Mouse (Mus musculus) liver, embryonic 14 days (tissue): ENCODE results near the gene Pdia4. TPM values are rescaled to one million over a fixed set of nuclear protein-coding genes. Genes with fewer than 3 reads are reported as not detected.

ENCODE experiments used
- polyA plus RNA-seq: library from polyadenylated mRNA; depleted of rRNA; stranded (reverse); fragments of >200 nt; gene quantifications from 2 replicates; pipeline ENCODE4 v1.2.3, GENCODE M21; 2012; rRNA removed

Pdia4 gene
- polyA plus RNA-seq: 47.7 and 51.4 TPM in 2 replicates

GRCm38 (mm10) chr6:47813257-47813878 is at the start of gene Pdia4:
Pdia4 (minus strand) TSS chr6:47813430.

GRCm38 (mm10) chr6:47835482-47835983 is 22.3 kb upstream of the Pdia4 start, which contains the start of gene Zfp398:
Zfp398 (plus strand) TSS chr6:47835661.

DNA sequence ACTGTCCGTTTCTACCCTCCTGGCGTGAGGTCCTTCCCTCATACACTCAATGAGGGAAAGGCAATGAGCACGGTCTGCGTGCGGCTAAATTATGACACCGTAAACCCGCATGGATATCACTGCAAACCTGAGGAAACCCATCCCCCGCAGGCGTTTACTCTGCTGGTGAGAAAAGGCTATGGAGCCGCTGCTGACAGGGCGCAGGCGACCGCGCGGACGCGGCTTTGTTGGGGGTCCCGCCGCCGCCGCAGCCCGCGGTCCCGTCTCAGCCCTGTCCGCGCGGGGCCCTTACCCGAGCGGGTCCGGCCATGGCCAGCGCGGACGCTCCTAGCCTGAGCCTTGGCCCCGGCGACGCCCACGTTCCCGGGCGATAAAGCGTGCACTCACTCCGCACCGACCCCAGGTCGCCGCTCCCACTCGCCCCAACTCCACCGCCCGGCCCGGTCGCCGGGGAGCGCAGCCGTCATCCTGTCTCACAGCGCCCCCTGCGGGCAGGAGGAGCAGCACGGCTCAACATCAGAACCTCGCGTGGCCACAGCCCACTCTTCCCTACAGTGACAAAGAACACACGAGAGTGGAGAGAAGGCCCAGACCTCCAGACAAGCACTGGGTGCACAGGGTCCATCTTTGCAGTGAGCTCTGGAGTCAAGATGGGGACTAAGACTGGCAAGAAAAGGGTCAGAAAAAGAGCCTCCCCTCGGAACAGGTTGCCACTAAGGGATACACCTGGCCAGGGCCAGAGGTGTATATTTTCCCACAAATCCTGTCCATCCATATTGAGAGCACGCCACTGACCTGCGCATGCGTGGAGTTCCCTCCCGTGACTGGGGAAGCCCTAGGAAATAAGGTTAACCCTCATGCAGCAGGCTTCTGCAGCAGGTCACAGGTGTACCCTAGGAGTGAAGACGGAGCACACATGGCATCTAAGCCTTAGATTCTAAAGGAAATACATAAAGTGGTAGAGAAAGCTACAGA is 17.2 kb upstream of the Pdia4 start, which contains the start of gene Zfp786:
TSS of gene Zfp786 (minus strand) at position 764 of the 975 bp plus-strand sequence.

Other genes starting within 250 kb of the Pdia4 start
- gene Ezh2, start 218.1 kb downstream of the Pdia4 start, polyA plus RNA-seq: 79.7 and 84.6 TPM in 2 replicates
- 0.16 and 0.18 TPM in 2 replicates for gene Zfp786, start 17.4 kb upstream of the Pdia4 start, polyA plus RNA-seq
- gene Zfp398, start 22.2 kb upstream of the Pdia4 start, polyA plus RNA-seq: 1.7 TPM in 2 replicates
- gene Zfp282, start 63.8 kb upstream of the Pdia4 start, polyA plus RNA-seq: 2.3 TPM in 2 replicates
- gene Zfp212, start 107.0 kb upstream of the Pdia4 start, polyA plus RNA-seq: 4.3 and 5.1 TPM in 2 replicates
- 3.9 and 4.2 TPM in 2 replicates for gene Zfp956, start 140.0 kb upstream of the Pdia4 start, polyA plus RNA-seq
- 3.0 and 3.8 TPM in 2 replicates for gene Zfp777, start 235.5 kb upstream of the Pdia4 start, polyA plus RNA-seq